Mouse (Mus musculus) CD8-positive naive resting alpha-beta T cell, adult 2 months (primary cell): Measurements from ENCODE around the gene Fam241a.
A peak's percentile ranks its signal among the peaks of the same experiment; 100 is the strongest.

ENCODE experiments used
- DNase-seq, 2 experiments: peaks; one replicate each; pipeline ENCODE4 v3.0.0; 2022; ENCODE audit warnings: low read depth in 2 of 2, low spot score in 2 of 2

Gene Fam241a

DNA sequence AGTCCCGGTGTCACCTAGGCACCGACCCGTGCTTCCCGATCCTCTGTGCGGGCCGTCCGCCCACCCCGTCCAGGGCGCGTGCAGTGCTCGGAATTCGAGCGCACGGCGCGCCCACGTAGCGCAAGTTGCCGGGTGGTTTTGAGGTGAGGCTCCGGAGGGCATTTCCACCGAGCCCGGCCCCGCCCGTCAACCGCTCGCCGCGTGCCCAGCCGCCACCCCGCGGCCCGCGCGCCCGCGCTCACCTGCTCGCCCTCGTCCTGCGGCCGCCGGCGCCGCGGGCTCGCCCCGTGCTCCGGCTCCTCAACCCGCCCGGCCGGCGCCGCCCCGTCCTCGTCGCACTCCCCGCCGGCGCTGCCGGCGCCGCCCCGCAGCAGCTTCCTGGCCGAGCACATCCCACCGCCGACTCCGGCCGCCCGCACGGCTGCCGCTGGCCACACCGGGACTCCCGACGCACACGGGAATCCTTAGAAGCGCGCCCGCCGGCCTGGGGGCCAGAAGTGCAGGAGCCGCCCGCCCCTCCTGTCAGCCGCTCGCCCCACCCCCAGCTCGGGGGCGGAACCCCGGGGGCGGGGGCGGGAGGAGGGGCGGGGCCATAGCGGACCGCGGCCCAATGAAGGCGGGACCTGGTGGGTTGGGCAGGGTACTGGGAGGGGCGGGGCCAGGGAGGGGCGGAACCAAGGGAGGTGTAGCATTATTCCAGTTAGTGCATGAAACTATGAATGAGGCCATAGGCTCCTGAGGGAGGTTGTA is at the start of gene Fam241a:
TSS of gene Fam241a (minus strand) at position 533 of the 750 bp plus-strand sequence.
- DNase-seq = peak; percentile 82 to 88

DNA sequence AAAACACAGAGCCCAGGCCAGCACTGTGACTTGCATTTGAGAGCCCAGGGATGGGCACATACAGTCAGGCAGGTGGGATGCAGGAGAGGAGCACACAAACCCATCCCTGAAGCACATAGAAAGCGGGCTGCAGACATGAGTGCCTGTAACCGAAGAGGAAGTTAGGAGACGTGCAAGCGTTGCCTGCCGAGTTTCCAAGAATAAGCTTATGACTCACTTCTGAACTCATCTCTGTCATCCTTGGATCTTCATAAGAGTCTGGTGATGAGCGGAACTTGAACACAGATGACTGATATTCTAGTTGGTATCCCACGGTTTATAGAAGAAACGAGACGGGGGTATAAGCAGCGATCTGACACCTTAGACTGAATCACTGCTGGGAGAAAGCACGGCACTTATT is 36.3 kb upstream of the Fam241a start:
- DNase-seq = no peak

DNA sequence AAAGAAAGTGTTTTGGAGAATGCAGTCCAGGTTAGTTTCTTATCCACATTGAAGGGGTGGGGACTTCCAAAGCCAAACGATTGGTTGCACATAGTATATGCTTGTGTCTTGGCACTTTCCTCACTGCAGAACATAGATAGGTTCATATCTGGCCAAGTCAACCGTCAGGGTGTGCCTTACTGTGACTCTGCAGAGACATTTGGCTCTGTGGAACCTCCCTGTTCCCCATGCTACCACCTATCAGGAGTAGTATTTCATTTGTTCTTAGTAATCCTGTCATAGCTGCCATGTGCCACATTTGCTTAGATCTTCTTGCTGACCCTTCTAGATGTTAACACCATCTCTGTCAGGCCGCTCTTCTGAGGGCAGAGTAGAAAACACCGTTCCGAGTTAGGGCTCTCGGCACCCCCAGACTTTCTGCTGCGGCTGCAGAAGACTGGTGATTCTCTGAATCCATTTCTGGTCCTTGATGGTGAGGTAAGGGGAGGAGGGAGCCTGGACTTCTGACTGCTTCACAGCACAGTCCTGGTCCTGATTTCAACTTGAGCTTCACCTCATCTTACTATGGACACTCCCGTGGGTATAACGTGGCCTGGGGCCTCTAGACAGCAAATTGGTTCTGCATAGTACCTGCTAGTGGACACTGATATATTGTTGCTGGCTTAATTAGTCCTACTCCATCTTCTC is 34.3 kb upstream of the Fam241a start:
- DNase-seq = no peak

DNA sequence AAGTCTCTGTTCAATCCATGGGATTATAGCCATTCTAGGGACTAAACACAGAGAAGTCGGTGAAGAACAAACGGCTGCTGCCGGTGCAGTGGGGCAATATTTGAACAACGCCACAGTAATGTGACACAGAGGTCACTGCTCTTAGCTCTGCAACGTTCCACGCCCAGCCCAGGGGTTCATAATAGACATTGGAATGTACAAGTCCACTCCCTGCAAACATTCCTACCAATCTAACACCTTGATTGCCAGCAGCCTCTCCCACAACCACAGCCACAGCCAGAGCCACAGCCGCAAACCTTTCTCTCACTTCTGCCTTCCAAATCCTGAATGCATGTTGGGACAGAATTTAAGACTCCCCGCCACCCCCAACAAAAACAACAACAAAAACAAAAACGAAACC is 33.8 kb upstream of the Fam241a start:
- DNase-seq = no peak

DNA sequence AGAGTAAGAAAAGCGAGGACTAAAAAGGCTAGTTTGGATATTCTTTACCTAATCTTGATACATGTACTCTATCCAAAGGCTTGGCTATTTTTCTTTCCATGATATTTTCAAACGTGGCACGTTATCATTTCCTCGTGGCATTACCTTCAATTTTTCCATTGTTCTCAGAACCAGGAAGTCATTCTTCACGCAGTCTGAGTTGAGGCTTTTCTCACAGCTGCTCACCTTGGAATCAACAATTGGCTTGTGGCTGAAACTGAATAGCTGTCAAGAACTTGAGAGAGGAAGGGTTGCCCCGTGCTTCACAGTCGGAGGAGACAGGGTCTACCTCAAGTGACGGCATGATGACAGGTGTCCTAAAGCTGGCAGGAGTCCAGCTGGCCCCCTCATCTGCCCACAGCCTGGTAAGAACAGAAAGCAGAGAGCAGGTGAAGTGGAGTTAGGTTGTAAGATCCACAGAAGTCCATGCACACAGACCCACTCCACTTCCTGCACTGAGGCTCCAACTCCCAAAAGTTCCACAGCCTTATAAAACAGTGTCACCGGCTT is 30.6 kb upstream of the Fam241a start:
- DNase-seq = no peak

DNA sequence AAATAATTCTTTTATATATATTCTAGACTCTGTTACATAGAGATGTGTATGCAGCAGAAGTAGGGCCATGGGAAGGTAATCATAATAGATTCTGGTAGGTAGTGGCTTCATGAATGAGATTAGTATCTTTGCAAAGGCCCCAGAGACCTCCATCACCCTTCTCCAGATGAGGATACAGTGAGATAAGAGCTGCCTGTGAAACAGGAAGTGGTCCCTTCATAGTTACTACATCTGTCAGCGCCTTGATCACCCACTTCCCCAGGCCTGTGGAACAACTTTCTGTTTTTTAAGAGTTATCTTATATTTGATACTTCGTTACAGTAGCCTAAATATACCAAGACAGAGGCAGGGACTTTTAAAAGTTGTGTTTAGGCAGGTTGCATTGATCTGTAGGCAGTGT is 28.3 kb upstream of the Fam241a start:
- peak in 1 of 2 experiments; percentile 12 for DNase-seq

- no peak for DNase-seq
Observed at GRCm38 (mm10) chr3:127923183-127923582, 27.1 kb upstream of the Fam241a start.

GRCm38 (mm10) chr3:127922125-127922524 is 26.0 kb upstream of the Fam241a start:
- DNase-seq = no peak

GRCm38 (mm10) chr3:127917999-127918661 is 22.0 kb upstream of the Fam241a start:
- peak in 1 of 2 experiments; percentile 34 for DNase-seq

GRCm38 (mm10) chr3:127917549-127917948 is 21.4 kb upstream of the Fam241a start:
- DNase-seq = no peak

- no peak for DNase-seq
Observed at GRCm38 (mm10) chr3:127915656-127916334, 19.7 kb upstream of the Fam241a start.

DNA sequence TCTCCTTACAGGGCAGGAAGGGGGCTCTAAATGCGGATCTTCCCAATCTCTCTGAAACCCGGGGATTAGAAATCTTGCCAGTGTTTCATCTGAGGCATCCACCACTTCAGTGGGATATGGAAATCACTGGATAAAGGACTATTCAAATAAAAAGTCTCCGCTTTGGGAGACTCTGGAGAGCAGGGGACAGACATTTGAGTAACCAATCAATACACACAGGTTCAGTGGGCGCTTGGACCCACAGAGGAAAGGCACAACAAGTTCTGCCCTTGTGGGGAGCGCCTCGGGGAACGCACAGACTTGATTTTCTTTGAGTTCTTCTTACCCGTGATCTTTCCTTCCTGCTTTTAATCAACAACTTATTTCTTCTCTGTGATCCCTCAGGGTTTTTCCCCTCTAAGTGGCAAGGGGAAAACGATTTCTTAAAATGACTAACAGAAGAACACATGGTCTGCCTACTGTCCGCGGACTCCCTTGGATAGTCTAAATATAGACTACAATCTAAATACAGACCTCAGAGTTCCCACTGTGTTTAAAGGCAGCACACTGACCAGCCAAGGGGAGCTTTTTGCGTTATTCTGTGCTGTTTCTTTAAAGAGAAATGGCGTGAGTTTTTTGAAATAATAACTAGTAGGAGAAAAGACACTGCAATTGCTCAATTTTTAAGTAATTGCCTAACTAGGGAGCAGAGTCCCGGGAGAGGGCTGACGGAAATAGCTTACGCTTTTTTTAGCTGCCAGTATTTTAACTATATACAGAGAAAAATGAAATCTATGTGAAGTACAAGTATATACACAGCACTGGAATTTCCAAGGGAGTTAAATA is 18.0 kb upstream of the Fam241a start:
- no peak for DNase-seq

DNA sequence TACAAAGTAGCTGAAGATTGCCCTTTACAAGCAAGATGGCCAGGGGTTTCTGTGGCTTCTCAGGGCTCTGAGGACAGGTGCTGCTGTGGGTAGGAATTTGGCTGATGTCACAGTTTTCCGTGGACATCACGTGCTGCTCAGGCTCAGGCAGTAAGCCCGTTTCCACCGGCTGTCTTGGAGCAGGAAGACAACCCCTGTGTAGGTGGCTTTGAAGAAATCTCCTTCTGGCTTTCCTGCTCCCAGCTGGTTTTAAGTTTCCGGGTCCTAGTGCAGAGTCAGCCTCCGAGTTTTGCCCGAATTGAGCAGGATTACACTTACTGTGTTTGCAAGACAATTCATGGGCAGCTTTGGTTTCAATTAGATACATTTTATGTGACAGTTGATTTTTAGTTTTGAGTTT is 13.8 kb upstream of the Fam241a start:
- no peak for DNase-seq

GRCm38 (mm10) chr3:127894981-127895779 is 944 bp downstream of the Fam241a start:
- DNase-seq = no peak

- DNase-seq = peak in 1 of 2 experiments; percentile 21
Observed at GRCm38 (mm10) chr3:127893902-127894301, 2.2 kb downstream of the Fam241a start.

GRCm38 (mm10) chr3:127891906-127892305 is 4.2 kb downstream of the Fam241a start:
- peak in 1 of 2 experiments; percentile 19 for DNase-seq

- no peak for DNase-seq
Observed at GRCm38 (mm10) chr3:127890008-127890407, 6.1 kb downstream of the Fam241a start.

DNA sequence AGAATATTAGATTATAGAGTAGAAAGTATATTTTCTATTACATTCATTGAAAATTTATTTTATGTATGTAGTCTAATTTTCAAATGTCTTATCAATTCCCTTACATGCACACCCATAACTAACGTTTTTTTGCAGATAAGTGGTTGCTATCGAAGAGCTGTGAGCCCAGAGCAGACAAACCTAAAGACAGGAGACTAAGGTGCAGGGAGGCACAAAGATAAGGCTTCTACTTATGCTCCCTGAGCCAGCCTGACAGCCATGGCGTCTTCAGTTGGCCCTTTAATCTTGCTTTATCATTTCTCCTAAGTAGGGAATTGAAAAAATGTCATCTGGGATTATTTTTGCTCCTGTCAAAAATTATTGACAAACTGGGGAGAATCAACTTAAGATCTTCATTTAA is 6.6 kb downstream of the Fam241a start:
- no peak for DNase-seq

GRCm38 (mm10) chr3:127881684-127882083 is 14.4 kb downstream of the Fam241a start:
- DNase-seq = no peak
